Mouse (Mus musculus) heart, embryonic 15.5 days (tissue): ENCODE results near the gene Artn. TPM values are rescaled to one million over a fixed set of nuclear protein-coding genes. Genes with fewer than 3 reads are reported as not detected.

ENCODE experiments used
- ATAC-seq: fragments of 200-750 bp; cut with Nextera tagmentation; replicated peaks from 2 replicates; pipeline ENCODE4 v1.8.0; 2017; ENCODE audit warnings: low read depth, moderate TSS enrichment; ENCODE audit not compliant: insufficient number of reproducible peaks, insufficient read depth, low FRiP score
- H3K27ac ChIP-seq: fragments of 300-500 bp; sonication (generic); 2 replicates; pipeline ENCODE4 v1.5.1; 2015; ENCODE audit warnings: mild to moderate bottlenecking, inconsistent platforms
- H3K27me3 ChIP-seq: fragments of 300-500 bp; sonication (generic); 2 replicates; pipeline ENCODE4 v1.6.1; 2015; ENCODE audit warnings: inconsistent platforms
- H3K36me3 ChIP-seq: fragments of 300-500 bp; sonication (generic); 2 replicates; pipeline ENCODE4 v1.6.1; 2015; ENCODE audit warnings: mild to moderate bottlenecking, inconsistent platforms
- H3K4me1 ChIP-seq: fragments of 300-500 bp; sonication (generic); replicated peaks from 2 replicates; pipeline ENCODE4 v1.6.1; 2015; ENCODE audit warnings: inconsistent platforms
- H3K4me2 ChIP-seq: fragments of 300-500 bp; sonication (generic); 2 replicates; pipeline ENCODE4 v1.6.1; 2015; ENCODE audit warnings: inconsistent platforms, mild to moderate bottlenecking, moderate library complexity
- H3K4me3 ChIP-seq: fragments of 300-500 bp; sonication (generic); 2 replicates; pipeline ENCODE4 v1.5.1; 2015; ENCODE audit warnings: mild to moderate bottlenecking, inconsistent platforms
- H3K9ac ChIP-seq: fragments of 300-500 bp; sonication (generic); 2 replicates; pipeline ENCODE4 v1.6.1; 2015; ENCODE audit warnings: mild to moderate bottlenecking, inconsistent platforms
- H3K9me3 ChIP-seq: fragments of 300-500 bp; sonication (generic); replicated peaks from 2 replicates; pipeline ENCODE4 v1.6.1; 2016; ENCODE audit warnings: inconsistent platforms
- WGBS: fragments of 180-500 bp; shearing (Covaris S2); methylation state at CpG from one replicate; pipeline ENCODE4 v1.1.7; 2015; ENCODE audit warnings: mixed read lengths; 5-methylcytosine and 5-hydroxymethylcytosine counted together
- polyA plus RNA-seq: library from polyadenylated mRNA; unstranded; fragments of >200 nt; fragmentation: Nextera tagmentation; extraction: Ambion mirVana; gene quantifications from 2 replicates; pipeline ENCODE4 v1.2.1, GENCODE M21; 2015

Gene Artn
- polyA plus RNA-seq, 1 experiment from 2014 or later = 1.2 TPM

GRCm38 (mm10) chr4:117918762-117919161 is 10.8 kb downstream of the Artn start:
- WGBS = 55% methylated on average over 5 of the region's 5 CpGs
- Histone ChIP-seq H3K4me2 (no peak overlapping the region), H3K9ac (no peak overlapping the region), H3K4me3 (no peak overlapping the region), H3K36me3 (no peaks in the 10 kb centered on the region), H3K4me1 (peaks cover 46% of the 10 kb centered on the region), H3K27ac (peak overlapping the region; percentile 75), H3K9me3 (no peaks in the 10 kb centered on the region), H3K27me3 (no peaks in the 10 kb centered on the region)
- ATAC-seq = no peak

DNA sequence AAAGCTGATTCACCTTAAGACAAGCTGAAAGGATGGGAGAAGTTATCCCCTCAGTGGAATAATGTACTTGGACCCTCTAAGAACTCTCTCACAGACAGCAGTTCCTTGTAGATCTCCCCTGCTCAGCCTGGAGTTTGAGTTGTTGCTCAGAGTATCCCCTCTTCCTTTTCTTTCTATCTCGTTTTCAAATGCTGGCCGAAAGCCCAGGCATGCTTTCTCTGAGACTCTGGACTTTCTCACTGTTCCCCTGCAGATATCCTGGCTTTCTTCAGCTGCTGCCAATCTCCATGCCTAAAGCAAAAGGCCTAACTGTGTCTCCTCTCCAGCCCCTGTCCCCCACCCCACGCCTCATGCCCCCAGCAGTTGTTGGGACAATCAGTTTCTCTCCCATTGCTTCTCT is 11.3 kb downstream of the Artn start:
- Histone ChIP-seq H3K27me3 (no peaks in the 10 kb centered on the region), H3K36me3 (no peaks in the 10 kb centered on the region), H3K4me2 (0 out of 2 replicates have a peak overlapping the region, but pooled peaks have one; percentile 7), H3K9me3 (no peaks in the 10 kb centered on the region), H3K4me1 (peaks cover 46% of the 10 kb centered on the region), H3K27ac (peak overlapping the region; percentile 75), H3K4me3 (no peak overlapping the region), H3K9ac (no peak overlapping the region)
- 0 out of 2 replicates have a peak, but pooled peaks have one; percentile 6 for ATAC-seq
- 14% methylated on average over 3 of the region's 3 CpGs for WGBS

DNA sequence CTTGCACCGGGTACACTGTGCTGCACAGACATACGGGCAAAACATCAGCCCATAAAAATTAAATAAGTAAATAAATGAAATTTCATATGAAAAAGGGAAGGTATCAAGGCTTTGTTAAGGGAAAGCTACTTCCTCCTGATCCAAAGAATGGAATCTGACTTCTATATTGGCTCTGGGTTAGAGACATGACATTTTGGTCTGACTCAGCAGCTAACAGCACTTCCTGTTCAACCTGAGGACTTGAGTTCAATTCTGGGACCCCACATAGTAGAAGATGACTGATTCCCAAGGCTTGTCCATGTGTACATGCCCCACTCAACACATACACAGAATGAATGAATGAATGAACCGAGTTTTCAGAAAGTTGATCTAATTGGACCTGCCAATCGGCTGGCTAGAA is 11.7 kb downstream of the Artn start:
- WGBS = 82% methylated on average over 4 of the region's 4 CpGs

GRCm38 (mm10) chr4:117917402-117917801 is 12.2 kb downstream of the Artn start:
- no peaks in the 10 kb centered on the region for H3K9me3 ChIP-seq
- peaks cover 50% of the 10 kb centered on the region for H3K4me1 ChIP-seq
- no peak overlapping the region for H3K4me2 ChIP-seq
- no peak overlapping the region for H3K27ac ChIP-seq
- ATAC-seq = no peak
- H3K27me3 ChIP-seq = no peaks in the 10 kb centered on the region
- no peak overlapping the region for H3K4me3 ChIP-seq
- WGBS = 77% methylated on average over 4 of the region's 4 CpGs
- no peak overlapping the region for H3K9ac ChIP-seq
- H3K36me3 ChIP-seq = no peaks in the 10 kb centered on the region

More for the DNA sequence above, 11.7 kb downstream of the Artn start:
- no peak for ATAC-seq
- Histone ChIP-seq H3K4me2 (0 out of 2 replicates have a peak overlapping the region, but pooled peaks have one; percentile 7), H3K27ac (peak overlapping the region; percentile 75), H3K4me1 (peaks cover 46% of the 10 kb centered on the region), H3K36me3 (no peaks in the 10 kb centered on the region), H3K27me3 (no peaks in the 10 kb centered on the region), H3K9ac (no peak overlapping the region), H3K4me3 (no peak overlapping the region), H3K9me3 (no peaks in the 10 kb centered on the region)

GRCm38 (mm10) chr4:117916386-117916785 is 13.2 kb downstream of the Artn start:
- H3K4me3 ChIP-seq = no peak overlapping the region
- H3K27me3 ChIP-seq = no peaks in the 10 kb centered on the region
- H3K4me1 ChIP-seq = peaks cover 53% of the 10 kb centered on the region
- peaks cover 5% of the 10 kb centered on the region for H3K36me3 ChIP-seq
- peak overlapping the region; percentile 88; the same call in 1 of the 2 replicates for H3K4me2 ChIP-seq
- ATAC-seq = no peak
- no peak overlapping the region for H3K9ac ChIP-seq
- H3K9me3 ChIP-seq = no peaks in the 10 kb centered on the region
- peak overlapping the region; percentile 3; the same call in 1 of the 2 replicates for H3K27ac ChIP-seq
- WGBS = 62% methylated on average over 5 of the region's 5 CpGs

DNA sequence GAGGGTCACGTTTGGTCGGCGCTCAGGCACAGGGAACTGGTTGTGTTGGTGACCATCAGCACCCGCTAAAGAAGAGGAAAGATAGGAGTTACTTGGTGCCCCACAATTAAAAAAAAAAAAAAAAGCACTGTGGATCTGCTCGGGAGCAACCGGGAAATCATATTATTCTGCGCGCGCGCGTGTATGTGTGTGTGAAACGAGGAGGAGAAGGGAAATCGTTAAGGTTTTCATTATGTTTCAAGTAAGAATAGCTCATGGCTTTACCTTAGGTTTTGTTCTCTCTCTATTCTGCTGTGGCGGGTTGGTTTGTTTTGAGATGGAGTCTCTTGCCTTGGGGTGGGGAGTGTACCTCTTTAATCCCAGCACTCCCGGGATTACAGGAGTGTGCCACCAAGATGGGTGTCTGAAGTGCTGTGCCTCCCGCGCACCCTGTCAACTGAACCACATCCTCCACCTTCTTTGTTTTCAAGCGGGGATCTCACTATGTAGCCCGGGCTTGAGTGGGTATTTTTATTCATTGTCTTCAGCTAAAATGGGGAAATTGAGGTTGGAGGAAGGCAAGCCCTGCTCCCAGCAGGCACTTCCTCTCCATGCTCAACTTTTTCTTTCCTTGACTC is 14.0 kb downstream of the Artn start:
- H3K4me2 ChIP-seq = peak overlapping the region; percentile 88
- H3K4me3 ChIP-seq = peak overlapping the region; percentile 74
- peak overlapping the region; percentile 87 for H3K27ac ChIP-seq
- H3K27me3 ChIP-seq = no peaks in the 10 kb centered on the region
- no peaks in the 10 kb centered on the region for H3K9me3 ChIP-seq
- peaks cover 53% of the 10 kb centered on the region for H3K4me1 ChIP-seq
- no peak for ATAC-seq
- H3K36me3 ChIP-seq = peaks cover 5% of the 10 kb centered on the region
- H3K9ac ChIP-seq = peak overlapping the region; percentile 63
- WGBS = 5% methylated on average over 19 of the region's 19 CpGs

DNA sequence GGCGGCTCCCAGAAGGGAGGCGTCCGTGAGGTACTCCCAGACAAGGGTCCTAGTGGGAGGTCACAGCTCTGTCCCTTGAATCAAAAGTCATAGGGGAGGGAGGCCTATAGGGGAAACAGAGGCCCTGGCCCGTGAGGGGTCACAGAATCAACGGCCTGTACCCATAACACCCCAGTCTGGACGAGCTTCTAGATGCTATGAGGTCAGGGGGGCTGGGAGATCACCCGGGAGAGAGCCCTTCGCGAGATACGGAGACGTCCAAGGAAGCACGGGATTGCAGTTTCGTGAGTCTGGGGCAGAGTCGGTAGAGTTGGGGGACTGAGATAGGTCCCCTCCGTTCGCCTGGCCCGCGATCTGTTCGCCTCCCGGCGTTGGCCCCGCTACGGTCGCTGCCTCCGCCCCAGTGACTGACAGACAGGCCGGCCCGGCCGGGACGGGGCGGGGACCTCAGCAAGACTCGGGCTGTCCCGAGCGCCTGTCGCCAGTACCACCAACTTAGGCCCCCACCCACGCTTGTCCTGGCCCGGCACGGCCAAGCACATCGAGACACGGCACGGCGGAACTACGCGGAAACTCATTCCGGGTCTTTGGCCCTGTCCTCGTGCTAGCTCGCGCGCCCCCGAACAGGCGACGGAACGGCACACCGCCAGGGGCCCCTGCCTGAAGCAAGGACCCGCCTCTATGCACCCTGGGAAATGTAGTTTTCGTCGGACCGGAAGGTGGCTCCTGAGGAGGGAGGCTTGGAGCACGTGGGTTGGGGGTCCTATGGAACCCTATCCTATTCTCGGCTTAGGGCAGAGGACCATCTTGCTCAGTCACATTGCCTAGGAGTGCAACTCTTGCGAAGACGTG is 14.7 kb downstream of the Artn start, which contains the start of gene Ipo13:
Gene Ipo13 (minus strand): TSS at position 409 of the 852 bp plus-strand sequence.
- Histone ChIP-seq H3K36me3 (peaks cover 5% of the 10 kb centered on the region), H3K9ac (peak within 1 kb of the TSS; percentile 63), H3K27me3 (no peaks in the 10 kb centered on the region), H3K4me1 (peaks cover 57% of the 10 kb centered on the region), H3K4me3 (peak within 1 kb of the TSS; percentile 74), H3K9me3 (no peaks in the 10 kb centered on the region), H3K4me2 (peak within 1 kb of the TSS; percentile 88), H3K27ac (peak within 1 kb of the TSS; percentile 87)
- WGBS = under 1% methylated on average over 61 of the region's 61 CpGs
- ATAC-seq = peak; percentile 92

GRCm38 (mm10) chr4:117914031-117914430 is 15.5 kb downstream of the Artn start:
- peak; percentile 1; the same call in 1 of the 2 replicates for ATAC-seq

DNA sequence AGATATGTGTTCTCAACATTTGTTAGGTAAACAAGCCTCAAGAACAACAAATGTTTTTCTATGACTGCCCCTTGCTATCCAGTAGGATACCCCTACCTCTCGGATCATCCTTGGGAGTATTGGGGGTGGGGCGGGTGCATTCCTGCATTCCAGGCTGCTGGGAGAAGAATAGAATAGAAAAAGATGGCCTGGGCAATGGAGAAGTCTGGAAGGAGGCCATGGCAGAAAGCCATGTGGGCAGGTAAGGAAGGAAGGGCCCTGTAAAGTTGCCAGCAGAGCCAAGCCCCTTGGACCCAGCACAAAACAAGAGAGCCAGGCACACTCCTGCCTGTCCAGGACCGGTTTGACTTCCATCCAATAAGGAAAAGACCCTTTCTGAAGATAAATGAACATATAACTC is 16.1 kb downstream of the Artn start:
- WGBS = 49% methylated on average over 3 of the region's 3 CpGs

More at GRCm38 (mm10) chr4:117914031-117914430, 15.5 kb downstream of the Artn start:
- H3K4me3 ChIP-seq = peak overlapping the region; percentile 74
- whole genome bisulfite sequencing = 18% methylated on average over 8 of the region's 8 CpGs
- H3K4me1 ChIP-seq = peaks cover 63% of the 10 kb centered on the region
- H3K9ac ChIP-seq = peak overlapping the region; percentile 63
- no peaks in the 10 kb centered on the region for H3K9me3 ChIP-seq
- no peak overlapping the region for H3K27ac ChIP-seq
- no peaks in the 10 kb centered on the region for H3K27me3 ChIP-seq
- H3K36me3 ChIP-seq = peaks cover 5% of the 10 kb centered on the region
- peak overlapping the region; percentile 88 for H3K4me2 ChIP-seq

DNA sequence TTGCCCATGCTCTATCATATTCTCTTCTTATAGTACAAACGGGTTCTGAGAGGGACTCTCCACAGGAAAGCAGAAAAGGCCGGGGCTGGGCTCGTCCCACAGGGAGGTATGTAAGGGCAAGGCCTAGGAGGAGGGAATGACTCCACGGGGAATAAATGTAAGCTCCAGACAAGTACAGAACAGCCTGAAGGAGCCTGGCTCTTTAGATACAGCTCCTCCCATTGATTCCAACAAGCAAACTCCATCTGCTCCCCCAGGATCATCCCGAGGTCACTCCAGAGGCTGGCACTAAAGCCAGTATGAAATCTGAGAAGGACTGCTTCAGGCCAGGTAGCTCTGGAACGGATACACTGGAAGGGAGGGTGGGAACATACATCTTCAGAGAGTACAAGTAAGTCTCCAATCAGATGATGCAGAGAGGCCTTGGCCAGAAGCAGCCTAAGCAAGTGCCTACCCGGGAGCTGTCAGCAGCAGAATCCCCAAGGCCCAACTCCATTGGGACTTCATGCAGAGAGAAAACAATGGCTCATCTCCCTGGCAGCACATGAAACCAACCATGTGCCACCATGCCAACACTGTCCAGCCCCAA is 16.8 kb downstream of the Artn start:
- H3K9ac ChIP-seq = no peak overlapping the region
- no peak for ATAC-seq

More for the DNA sequence above, 16.1 kb downstream of the Artn start:
- Histone ChIP-seq H3K27me3 (no peaks in the 10 kb centered on the region), H3K4me3 (peak overlapping the region; percentile 74), H3K4me2 (peak overlapping the region; percentile 88), H3K4me1 (peaks cover 63% of the 10 kb centered on the region), H3K36me3 (peaks cover 5% of the 10 kb centered on the region), H3K9ac (peak overlapping the region; percentile 63; the same call in 1 of the 2 replicates), H3K9me3 (no peaks in the 10 kb centered on the region), H3K27ac (no peak overlapping the region)
- ATAC-seq = no peak

DNA sequence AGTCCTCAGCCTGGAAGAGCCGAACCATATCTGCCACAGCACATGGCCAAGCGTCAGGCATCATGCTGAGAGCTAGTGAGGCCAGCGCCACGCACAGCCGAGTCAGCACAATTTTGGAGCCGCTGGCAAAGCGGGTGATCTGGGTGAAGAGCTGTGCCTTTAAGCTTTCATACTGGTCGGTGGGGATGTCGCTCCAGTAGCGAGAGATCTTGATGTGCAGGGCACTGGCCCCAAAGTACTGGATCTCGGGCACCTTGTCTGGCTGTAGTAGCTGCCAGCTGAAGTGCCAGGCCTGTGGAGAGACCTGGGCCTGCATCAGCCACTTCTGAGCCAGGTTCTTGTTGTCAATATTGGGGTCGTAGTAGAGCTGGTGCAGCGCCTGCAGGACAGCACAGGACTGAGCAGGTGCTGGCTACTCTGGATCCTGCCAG is 17.4 kb downstream of the Artn start:
- WGBS = 93% methylated on average over 13 of the region's 13 CpGs
- Histone ChIP-seq H3K9ac (no peak overlapping the region), H3K4me1 (peaks cover 53% of the 10 kb centered on the region), H3K4me3 (no peak overlapping the region), H3K27ac (no peak overlapping the region), H3K27me3 (no peaks in the 10 kb centered on the region), H3K9me3 (no peaks in the 10 kb centered on the region), H3K36me3 (peaks cover 5% of the 10 kb centered on the region), H3K4me2 (no peak overlapping the region)
- ATAC-seq = no peak

More for the DNA sequence above, 16.8 kb downstream of the Artn start:
- Histone ChIP-seq H3K27ac (no peak overlapping the region), H3K4me1 (peaks cover 60% of the 10 kb centered on the region), H3K27me3 (no peaks in the 10 kb centered on the region), H3K4me2 (peak overlapping the region; percentile 88), H3K36me3 (peaks cover 5% of the 10 kb centered on the region), H3K4me3 (peak overlapping the region; percentile 74), H3K9me3 (no peaks in the 10 kb centered on the region)
- WGBS = 59% methylated on average over 7 of the region's 7 CpGs
